Mouse (Mus musculus): ENCODE results near the gene Ddx39b. TPM values are rescaled to one million over a fixed set of nuclear protein-coding genes. Genes with fewer than 3 reads are reported as not detected.

Ddx39b gene
- polyA plus RNA-seq, 1 experiment, result 18.8 TPM

DNA sequence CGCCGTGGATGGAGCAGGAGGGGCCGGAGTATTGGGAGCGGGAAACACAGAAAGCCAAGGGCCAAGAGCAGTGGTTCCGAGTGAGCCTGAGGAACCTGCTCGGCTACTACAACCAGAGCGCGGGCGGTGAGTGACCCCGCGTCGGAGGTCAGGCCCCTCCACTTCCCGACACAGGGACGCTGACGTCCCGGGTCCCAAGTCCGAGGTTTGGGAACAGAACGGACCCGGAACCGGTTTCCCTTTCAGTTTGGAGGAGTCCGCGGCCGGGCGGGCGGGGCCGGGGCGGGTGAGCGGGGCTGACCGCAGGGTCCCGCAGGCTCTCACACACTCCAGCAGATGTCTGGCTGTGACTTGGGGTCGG lies 22.0 kb downstream of the Ddx39b start:
- Histone ChIP-seq H3K4me1 (ENCODE audit: control insufficient read depth) (peaks cover 28% of the 10 kb centered on the region), H3K27me3 (ENCODE audit: control insufficient read depth) (peaks cover 41% of the 10 kb centered on the region), H3K36me3 (ENCODE audit: control insufficient read depth) (peaks cover 3% of the 10 kb centered on the region), H3K9me3 (ENCODE audit: control insufficient read depth, low read length) (no peaks in the 10 kb centered on the region), H3K4me3 (replicated peaks) (peak overlapping the region; percentile 77)
- TF ChIP-seq TAL1 (IDR thresholded peaks at IDR 0.05; ENCODE audit: low read length), result no peak
- no peak for TF ChIP-seq GATA1 (IDR thresholded peaks at IDR 0.05; ENCODE audit: low read length)

DNA sequence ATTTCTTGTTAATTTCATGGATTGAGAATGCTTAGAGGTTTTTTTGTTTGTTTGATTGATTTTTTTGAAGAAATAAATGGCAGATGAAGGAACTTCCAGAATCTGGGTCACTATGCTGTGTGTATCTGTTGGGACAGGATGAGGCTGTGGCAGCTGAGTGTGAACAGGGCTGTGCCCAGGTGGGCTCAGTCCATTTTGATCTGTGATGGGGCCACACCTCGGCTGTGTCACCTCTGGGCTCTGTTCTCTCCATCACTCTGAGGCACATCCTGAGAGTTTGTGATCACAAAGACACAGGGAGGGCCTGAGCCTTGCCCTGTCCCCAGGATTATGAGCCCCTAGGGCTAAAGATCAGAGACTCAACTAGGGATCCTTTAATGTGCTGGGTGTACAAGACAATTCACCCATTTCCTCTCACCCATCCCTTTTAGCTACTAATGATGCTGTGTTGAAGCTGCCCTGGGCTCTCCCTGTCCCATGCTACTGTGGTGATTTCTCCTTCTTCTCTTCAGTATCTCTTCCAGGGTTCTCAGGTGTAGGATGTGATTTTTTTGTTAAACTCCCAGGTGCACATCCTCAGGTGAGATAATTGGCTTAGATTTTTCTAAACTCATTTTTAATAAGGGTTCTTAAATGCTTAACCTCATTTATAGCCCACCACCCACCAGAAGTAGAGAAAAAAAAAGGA lies 26.0 kb downstream of the Ddx39b start:
- TF ChIP-seq TAL1 (IDR thresholded peaks at IDR 0.05; ENCODE audit: low read length), result no peak
- Histone ChIP-seq H3K9me3 (ENCODE audit: control insufficient read depth, low read length) (no peaks in the 10 kb centered on the region; the same call in 1 of the 2 replicates), H3K27me3 (ENCODE audit: control insufficient read depth) (peaks cover 21% of the 10 kb centered on the region), H3K4me3 (replicated peaks) (no peak overlapping the region), H3K4me1 (ENCODE audit: control insufficient read depth) (peaks cover 9% of the 10 kb centered on the region), H3K36me3 (ENCODE audit: control insufficient read depth) (peaks cover 3% of the 10 kb centered on the region)

DNA sequence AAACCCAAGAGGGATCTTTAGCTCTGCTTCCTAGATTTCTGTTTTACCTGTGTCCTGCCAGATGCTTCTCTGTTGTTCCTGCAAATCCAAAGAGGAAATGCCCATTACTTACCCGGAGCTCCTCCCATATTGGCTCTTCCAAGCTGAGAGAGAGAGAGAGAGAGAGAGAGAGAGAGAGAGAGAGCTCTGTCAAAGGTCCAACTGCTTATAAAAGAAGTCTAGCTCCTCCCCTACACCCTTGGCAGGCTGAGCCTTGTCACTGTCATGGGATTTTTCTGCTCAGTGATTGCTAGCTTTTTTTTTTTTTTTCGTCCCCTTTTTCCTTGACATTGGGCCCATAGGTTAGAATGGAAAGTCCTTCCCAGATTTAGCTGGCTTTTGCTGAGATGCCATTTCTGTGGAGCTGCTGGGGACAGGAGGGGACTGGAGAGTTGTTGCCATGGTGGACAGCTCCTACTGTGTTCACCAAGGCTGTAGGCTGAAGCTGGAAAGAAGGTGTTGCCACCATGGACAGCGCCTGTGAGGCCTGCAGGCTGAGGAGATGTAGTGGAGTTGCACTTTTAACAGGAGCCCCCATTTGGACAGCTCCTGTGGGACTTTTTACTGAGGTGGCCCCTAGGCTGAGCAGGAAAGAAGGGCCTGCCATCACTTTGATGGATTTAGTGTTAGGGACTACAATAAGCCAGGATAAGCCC lies 28.3 kb downstream of the Ddx39b start:
- Histone ChIP-seq H3K4me1 (ENCODE audit: control insufficient read depth) (no peaks in the 10 kb centered on the region; the same call in 1 of the 2 replicates), H3K27me3 (ENCODE audit: control insufficient read depth) (peaks cover 2% of the 10 kb centered on the region), H3K9me3 (ENCODE audit: control insufficient read depth, low read length) (peaks cover 2% of the 10 kb centered on the region), H3K36me3 (ENCODE audit: control insufficient read depth) (peaks cover 3% of the 10 kb centered on the region), H3K4me3 (replicated peaks) (no peak overlapping the region)
- TF ChIP-seq TAL1 (IDR thresholded peaks at IDR 0.05; ENCODE audit: low read length), result no peak
- TF ChIP-seq GATA1 (IDR thresholded peaks at IDR 0.05; ENCODE audit: low read length), result no peak

DNA sequence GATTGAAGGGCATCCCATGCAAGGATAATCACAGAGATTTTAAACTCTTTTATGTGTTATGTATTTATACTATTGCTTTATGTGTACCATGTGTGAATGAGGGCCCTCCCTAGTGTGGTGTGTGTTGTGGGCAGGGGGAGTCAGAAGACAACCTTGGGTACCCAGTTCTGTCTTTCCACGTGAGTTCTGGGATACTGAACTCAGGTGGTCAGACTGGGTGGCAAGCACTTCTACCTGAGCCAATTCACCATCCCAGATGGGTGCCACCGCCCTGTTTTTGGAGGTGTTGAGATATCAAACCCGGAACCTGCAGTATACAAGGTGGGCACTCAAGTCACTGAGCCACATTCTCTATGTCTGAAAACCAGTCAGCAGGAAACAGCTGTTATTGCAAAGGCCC lies 30.7 kb downstream of the Ddx39b start:
- H3K4me1 ChIP-seq (ENCODE audit: control insufficient read depth), result no peaks in the 10 kb centered on the region; the same call in 1 of the 2 replicates
- no peak overlapping the region for H3K4me3 ChIP-seq (replicated peaks)
- H3K36me3 ChIP-seq (ENCODE audit: control insufficient read depth), result no peaks in the 10 kb centered on the region
- peaks cover 2% of the 10 kb centered on the region for H3K9me3 ChIP-seq (ENCODE audit: control insufficient read depth, low read length)
- no peak for TF ChIP-seq GATA1 (IDR thresholded peaks at IDR 0.05; ENCODE audit: low read length)
- TF ChIP-seq TAL1 (IDR thresholded peaks at IDR 0.05; ENCODE audit: low read length), result no peak
- H3K27me3 ChIP-seq (ENCODE audit: control insufficient read depth), result peaks cover 19% of the 10 kb centered on the region

DNA sequence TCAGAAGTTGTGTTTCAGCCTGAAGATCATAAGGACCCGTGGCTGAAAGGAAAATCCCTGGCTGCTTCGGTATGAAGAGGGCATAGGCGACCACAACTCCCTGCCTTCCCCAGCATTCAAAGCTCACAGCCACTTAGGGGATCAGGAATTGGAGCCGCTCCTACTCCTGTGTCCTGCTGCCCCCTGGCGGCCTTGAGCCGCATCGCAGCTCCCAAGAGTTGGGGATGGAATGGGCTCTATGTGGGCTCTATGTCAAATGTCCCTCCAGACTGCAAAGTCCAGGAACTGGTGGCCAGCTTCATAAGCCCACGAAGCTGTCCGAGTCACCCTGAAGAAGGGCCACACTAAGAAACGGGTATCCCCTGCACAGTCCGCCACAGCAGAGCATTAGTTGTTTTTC lies 33.2 kb downstream of the Ddx39b start:
- no peaks in the 10 kb centered on the region; the same call in 1 of the 2 replicates for H3K4me1 ChIP-seq (ENCODE audit: control insufficient read depth)
- H3K36me3 ChIP-seq (ENCODE audit: control insufficient read depth), result no peaks in the 10 kb centered on the region
- peaks cover 19% of the 10 kb centered on the region for H3K27me3 ChIP-seq (ENCODE audit: control insufficient read depth)
- no peak overlapping the region for H3K4me3 ChIP-seq (replicated peaks)
- peaks cover 2% of the 10 kb centered on the region for H3K9me3 ChIP-seq (ENCODE audit: control insufficient read depth, low read length)
- TF ChIP-seq TAL1 (IDR thresholded peaks at IDR 0.05; ENCODE audit: low read length), result no peak
- TF ChIP-seq GATA1 (IDR thresholded peaks at IDR 0.05; ENCODE audit: low read length), result no peak

DNA sequence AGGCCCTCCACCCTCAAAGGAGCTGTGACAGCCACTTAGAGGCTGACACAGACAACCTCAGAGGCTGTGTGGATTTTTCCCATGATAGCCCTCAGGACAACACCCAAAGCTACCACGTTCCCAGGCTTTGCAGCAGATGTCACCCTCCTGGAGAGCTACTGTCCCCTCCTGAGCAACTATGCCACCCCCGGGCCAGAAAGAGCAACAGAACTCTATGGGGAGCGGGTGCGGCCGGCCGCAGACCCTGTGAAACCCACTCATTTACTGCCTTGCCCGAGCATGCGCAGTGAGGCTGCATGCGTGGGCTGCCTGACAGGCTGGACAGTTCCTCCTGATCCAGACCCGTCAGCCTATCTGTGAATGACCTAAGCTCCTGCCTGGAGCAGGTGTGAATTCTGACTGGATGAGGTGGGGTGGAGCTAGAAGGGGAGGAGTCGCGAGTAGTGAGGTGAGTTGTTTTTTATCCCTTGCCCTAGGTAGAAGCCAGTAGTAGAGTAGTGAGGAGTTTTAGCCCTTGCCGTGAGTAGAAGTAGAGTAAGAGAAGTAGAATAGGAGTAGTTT lies 34.8 kb downstream of the Ddx39b start:
- Histone ChIP-seq H3K9me3 (ENCODE audit: control insufficient read depth, low read length) (peaks cover 2% of the 10 kb centered on the region), H3K27me3 (ENCODE audit: control insufficient read depth) (peaks cover 19% of the 10 kb centered on the region), H3K4me3 (replicated peaks) (no peak overlapping the region), H3K36me3 (ENCODE audit: control insufficient read depth) (no peaks in the 10 kb centered on the region), H3K4me1 (ENCODE audit: control insufficient read depth) (no peaks in the 10 kb centered on the region; the same call in 1 of the 2 replicates)
- no peak for TF ChIP-seq GATA1 (IDR thresholded peaks at IDR 0.05; ENCODE audit: low read length)
- TF ChIP-seq TAL1 (IDR thresholded peaks at IDR 0.05; ENCODE audit: low read length), result no peak

DNA sequence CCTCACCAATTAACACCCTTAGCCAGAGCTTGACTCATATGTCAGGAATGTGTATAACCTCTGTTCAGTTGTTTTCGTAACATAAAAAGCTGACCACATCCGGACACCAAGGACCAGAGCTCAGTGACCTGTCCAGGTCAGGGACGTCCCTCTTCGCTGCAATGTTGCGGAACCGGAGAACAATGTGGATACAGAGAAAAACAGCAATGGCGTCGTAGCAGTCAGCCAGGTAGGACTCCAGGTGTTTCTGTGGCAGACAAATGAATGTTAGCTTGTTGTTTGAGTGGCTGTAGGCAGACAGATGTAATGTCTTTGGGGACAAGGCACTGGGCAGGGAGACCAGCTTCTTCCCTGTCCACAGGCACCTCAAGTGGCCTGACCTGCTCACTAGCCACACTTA lies 36.5 kb downstream of the Ddx39b start:
- peaks cover 17% of the 10 kb centered on the region for H3K27me3 ChIP-seq (ENCODE audit: control insufficient read depth)
- no peak overlapping the region for H3K4me3 ChIP-seq (replicated peaks)
- TF ChIP-seq TAL1 (IDR thresholded peaks at IDR 0.05; ENCODE audit: low read length) (no peak), GATA1 (IDR thresholded peaks at IDR 0.05; ENCODE audit: low read length) (no peak)
- no peaks in the 10 kb centered on the region for H3K9me3 ChIP-seq (ENCODE audit: control insufficient read depth, low read length)
- no peaks in the 10 kb centered on the region for H3K36me3 ChIP-seq (ENCODE audit: control insufficient read depth)
- H3K4me1 ChIP-seq (ENCODE audit: control insufficient read depth), result no peaks in the 10 kb centered on the region; the same call in 1 of the 2 replicates

DNA sequence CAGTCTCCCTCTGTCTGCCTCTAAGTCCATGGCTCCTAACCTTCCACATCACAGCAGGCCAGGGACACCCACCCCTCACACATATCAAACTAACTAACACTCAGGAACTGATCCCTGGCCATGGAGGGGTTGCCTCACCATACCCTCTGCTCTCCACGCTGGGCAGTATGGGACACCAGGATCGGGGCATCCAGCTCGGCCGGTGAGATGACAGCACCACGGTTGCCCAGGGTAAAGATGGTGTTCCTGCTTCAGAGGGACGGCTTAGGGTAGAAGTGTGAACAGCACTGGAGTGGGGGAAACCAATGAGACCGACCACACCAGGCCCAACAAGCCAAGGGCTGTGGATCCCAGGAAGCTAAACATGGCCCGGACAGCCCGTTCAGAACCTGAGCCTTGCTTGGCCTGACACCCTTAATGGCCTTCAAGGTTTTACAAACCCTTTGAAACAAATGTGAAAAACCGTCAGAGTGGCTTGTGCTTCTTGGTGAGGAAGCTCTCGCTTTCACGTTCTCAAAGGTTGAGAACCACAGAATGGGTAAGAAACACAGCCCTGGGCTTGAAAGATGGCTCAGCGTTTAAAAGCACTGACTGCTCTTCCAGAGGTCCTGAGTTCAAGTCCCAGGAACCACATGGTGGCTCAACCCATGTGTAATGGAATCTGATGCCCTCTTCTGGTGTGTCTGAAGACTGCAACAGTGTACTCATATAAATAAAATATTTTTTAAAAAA lies 37.6 kb downstream of the Ddx39b start:
- Histone ChIP-seq H3K4me3 (replicated peaks) (no peak overlapping the region), H3K27me3 (ENCODE audit: control insufficient read depth) (peaks cover 17% of the 10 kb centered on the region), H3K4me1 (ENCODE audit: control insufficient read depth) (no peaks in the 10 kb centered on the region; the same call in 1 of the 2 replicates), H3K9me3 (ENCODE audit: control insufficient read depth, low read length) (no peaks in the 10 kb centered on the region), H3K36me3 (ENCODE audit: control insufficient read depth) (no peaks in the 10 kb centered on the region)
- no peak for TF ChIP-seq TAL1 (IDR thresholded peaks at IDR 0.05; ENCODE audit: low read length)
- no peak for TF ChIP-seq GATA1 (IDR thresholded peaks at IDR 0.05; ENCODE audit: low read length)

DNA sequence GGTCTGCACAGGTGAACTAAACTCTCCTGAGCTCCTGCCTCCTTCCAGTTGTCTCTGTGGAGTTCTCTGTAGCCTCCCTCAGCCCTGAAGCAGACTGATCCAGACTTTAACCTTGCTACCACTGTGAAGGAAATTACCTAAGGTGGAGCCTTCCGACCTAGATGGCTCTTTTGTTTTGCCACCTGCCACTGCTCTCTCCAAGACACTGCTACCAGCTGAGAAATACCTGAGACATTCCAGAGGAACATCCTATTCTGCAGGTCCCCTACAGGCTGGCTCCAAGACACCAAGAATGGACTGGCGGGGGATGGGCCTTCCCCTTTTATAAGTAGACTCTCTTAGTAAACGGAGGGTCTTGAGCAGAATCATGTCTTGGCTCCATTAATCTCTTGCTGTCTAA lies 38.7 kb downstream of the Ddx39b start:
- no peaks in the 10 kb centered on the region for H3K9me3 ChIP-seq (ENCODE audit: control insufficient read depth, low read length)
- H3K36me3 ChIP-seq (ENCODE audit: control insufficient read depth), result no peaks in the 10 kb centered on the region
- no peaks in the 10 kb centered on the region for H3K4me1 ChIP-seq (ENCODE audit: control insufficient read depth)
- TF ChIP-seq GATA1 (IDR thresholded peaks at IDR 0.05; ENCODE audit: low read length) (no peak), TAL1 (IDR thresholded peaks at IDR 0.05; ENCODE audit: low read length) (no peak)
- H3K4me3 ChIP-seq (replicated peaks), result no peak overlapping the region
- peaks cover 17% of the 10 kb centered on the region for H3K27me3 ChIP-seq (ENCODE audit: control insufficient read depth)
